Mouse (Mus musculus) erythroblast, embryonic 14.5 days (primary cell): ENCODE results near the gene Gm21244. TPM values are rescaled to one million over a fixed set of nuclear protein-coding genes. Genes with fewer than 3 reads are reported as not detected.
"Not testable (repeated sequence)": the region's sequence is repeated elsewhere in the genome, so short reads cannot be mapped to it uniquely, and the experiment has no call there.

Experiments used
- H3K27me3 ChIP-seq: 2 replicates; pipeline ENCODE4 v1.6.1; 2012; ENCODE audit warnings: inconsistent platforms; ENCODE audit not compliant: control insufficient read depth
- H3K36me3 ChIP-seq: 2 replicates; pipeline ENCODE4 v1.6.1; 2012; ENCODE audit warnings: mild to moderate bottlenecking, inconsistent platforms; ENCODE audit not compliant: control insufficient read depth
- H3K4me1 ChIP-seq: 2 replicates; pipeline ENCODE4 v1.6.1; 2012; ENCODE audit warnings: inconsistent platforms; ENCODE audit not compliant: control insufficient read depth
- H3K4me3 ChIP-seq: replicated peaks from 2 replicates; pipeline ENCODE3; 2012; ENCODE audit warnings: moderate library complexity, mild to moderate bottlenecking, inconsistent platforms
- H3K9me3 ChIP-seq: 2 replicates; pipeline ENCODE4 v1.6.1; 2012; ENCODE audit warnings: low read length, inconsistent platforms, mixed read lengths; ENCODE audit not compliant: control insufficient read depth
- polyA plus RNA-seq: library from polyadenylated mRNA; stranded (reverse); fragments of >175 nt; gene quantifications from 2 replicates; pipeline ENCODE4 v1.2.3, GENCODE M21; 2012

Gene Gm21244
- not detected in 2 replicates for polyA plus RNA-seq

DNA sequence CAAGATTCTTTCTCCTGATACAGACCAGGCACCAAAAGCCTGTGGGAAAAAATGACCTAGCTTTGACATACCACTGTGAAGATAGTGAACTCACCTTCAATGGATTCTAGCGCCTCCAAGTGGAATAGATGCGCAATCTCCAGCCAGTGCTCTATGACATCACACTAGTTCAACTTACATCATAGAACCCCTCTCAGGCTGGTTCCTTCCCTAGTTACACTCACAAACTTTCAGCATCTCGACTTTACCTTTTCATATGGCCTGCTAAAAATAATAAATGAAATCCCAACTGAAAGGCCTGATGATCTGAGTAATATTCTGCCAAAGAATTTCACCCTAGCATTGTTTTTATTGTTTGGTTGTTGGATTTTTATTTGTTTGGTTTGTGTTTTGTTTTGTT is at the start of gene Gm21244:
Gm21244 (minus strand) TSS at position 101 of the 400 bp plus-strand sequence.
- H3K36me3 ChIP-seq, H3K4me1 ChIP-seq, H3K9me3 ChIP-seq, H3K4me3 ChIP-seq, H3K27me3 ChIP-seq: not testable (repeated sequence)

Other genes with a start within 250 kb of the Gm21244 start
- not detected in 2 replicates for gene Gm28998, start 84.5 kb upstream of the Gm21244 start, polyA plus RNA-seq
- not detected in 2 replicates for gene Gm21788, start 235.7 kb upstream of the Gm21244 start, polyA plus RNA-seq